Mouse (Mus musculus): ENCODE measurements around the gene 1700001K19Rik. TPM values are rescaled to one million over a fixed set of nuclear protein-coding genes. Genes with fewer than 3 reads are reported as not detected.
"Not testable (repeated sequence)": the region's sequence is repeated elsewhere in the genome, so short reads cannot be mapped to it uniquely, and the experiment has no call there.

Gene 1700001K19Rik
- total RNA-seq (2015; ENCODE audit: low replicate concordance) (not detected in 2 replicates), total RNA-seq (2017; ENCODE audit: low replicate concordance) (not detected in 2 replicates)

DNA sequence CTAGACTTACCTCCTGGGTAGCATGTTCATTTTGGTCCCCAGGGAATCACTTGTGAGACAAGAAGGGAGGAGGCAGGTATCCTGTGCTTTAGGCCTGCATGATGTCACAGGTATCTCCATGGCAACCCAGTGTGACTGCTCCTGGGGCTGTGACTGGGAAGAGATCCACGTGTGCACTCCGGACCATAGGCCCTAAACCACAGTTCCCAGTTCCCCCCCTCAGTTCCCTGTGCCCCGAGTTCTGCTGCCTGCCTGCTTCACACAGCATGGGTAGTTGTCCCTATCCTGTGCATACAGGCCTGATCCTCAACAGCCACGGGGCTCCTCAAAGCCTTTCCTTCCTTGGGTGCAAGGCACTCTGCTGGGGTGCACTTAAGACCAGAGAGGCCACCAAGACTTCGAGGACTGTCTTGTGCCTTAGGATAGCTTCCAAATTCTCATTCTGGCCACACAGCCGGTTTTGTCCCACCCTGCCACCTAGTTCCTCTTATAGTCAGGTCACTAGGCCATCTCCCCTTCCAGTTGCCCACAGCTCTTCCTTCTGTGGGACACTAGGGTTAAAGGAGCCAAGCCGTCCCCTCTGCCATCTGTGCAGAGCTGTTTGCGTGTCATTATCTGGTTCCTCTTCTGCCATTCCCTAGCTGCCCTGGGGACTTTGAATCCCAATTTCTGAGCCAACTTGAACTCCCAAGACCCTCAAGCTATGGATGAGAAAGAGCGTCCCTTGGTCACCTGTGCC, at the start of gene 1700001K19Rik:
Gene 1700001K19Rik (minus strand): TSS at position 59 of the 739 bp plus-strand sequence.
- ATAC-seq (replicated peaks; ENCODE audit: low FRiP score, poor library complexity, severe bottlenecking): no peak

DNA sequence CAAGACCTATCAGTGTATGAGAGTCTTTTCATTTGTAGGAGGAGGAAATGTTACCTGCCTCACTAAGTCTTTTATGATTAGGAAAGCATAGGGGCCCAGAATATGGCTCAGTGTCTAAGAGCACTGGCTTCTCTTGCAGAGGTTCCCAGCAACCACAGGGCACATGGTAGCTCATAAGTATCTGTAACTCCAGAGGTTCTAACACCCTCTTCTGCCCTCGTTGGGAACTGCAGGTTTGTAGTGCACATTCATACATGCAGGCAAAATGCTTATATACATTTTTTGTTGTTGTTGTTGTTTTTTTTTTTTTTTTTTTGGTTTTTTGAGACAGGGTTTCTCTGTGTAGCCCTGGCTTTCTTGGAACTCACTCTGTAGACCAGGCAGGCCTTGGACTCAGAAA, 44.0 kb upstream of the 1700001K19Rik start:
- no peak for ATAC-seq (replicated peaks; ENCODE audit: low FRiP score, poor library complexity, severe bottlenecking)

DNA sequence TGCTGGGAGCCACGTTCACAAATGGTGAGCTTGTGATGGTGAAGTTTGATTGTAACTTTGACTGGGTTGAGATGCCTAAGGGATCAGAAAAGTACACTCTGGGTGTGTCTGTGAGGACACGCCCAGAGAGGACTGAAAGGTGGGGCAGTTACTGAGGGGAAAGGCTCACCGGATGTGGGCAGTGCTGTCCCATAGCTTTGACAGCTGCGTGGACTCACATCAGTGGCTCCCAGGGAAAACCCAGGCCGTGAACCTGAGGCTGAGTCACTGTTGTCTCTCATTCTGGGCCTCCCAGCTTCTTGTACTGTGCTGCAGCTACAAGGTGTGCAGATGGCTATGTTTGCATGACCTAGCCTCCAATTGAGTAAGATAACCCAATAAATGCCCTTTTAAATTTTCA, 43.1 kb upstream of the 1700001K19Rik start:
- ATAC-seq (replicated peaks; ENCODE audit: low FRiP score, poor library complexity, severe bottlenecking): no peak

DNA sequence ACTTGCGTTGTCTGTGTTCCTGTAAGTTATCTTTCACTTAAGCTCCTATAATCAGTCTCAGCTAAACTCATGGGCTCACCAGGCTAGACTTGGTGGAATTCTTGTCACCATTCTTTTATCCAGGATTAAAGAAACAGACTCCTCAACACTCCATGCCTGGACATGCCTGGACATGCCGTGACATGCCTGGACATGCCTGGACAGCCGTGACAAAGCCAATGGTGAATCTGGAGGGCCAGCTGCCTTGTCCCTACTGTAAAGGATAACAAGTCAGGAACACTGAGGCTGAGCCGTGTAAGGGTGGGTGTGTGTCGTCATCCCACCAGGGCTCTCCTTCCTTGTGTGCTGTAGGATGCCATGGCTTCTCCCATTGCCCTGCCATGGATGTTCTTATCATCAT, 42.6 kb upstream of the 1700001K19Rik start:
- ATAC-seq (replicated peaks; ENCODE audit: low FRiP score, poor library complexity, severe bottlenecking): no peak

DNA sequence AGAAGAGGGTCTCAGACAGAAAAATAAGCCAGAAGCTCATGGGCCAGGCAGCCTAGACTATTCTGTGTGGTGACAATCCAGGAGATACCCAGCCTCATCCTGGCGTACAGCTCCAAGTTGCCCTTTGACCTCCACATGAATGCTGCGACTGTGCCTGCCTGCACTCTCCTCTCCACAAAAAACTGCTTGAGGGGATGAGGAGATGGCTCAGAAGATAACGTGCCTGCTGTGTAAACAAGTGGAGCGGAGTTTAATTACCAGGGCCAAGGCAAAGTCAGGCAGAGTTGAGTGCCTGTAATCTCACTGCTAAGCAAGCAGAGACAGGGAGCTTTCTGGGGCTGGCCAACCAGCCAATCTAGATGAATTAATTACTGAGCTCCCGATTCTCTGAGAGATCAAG, 33.6 kb upstream of the 1700001K19Rik start:
- no peak for ATAC-seq (replicated peaks; ENCODE audit: low FRiP score, poor library complexity, severe bottlenecking)

DNA sequence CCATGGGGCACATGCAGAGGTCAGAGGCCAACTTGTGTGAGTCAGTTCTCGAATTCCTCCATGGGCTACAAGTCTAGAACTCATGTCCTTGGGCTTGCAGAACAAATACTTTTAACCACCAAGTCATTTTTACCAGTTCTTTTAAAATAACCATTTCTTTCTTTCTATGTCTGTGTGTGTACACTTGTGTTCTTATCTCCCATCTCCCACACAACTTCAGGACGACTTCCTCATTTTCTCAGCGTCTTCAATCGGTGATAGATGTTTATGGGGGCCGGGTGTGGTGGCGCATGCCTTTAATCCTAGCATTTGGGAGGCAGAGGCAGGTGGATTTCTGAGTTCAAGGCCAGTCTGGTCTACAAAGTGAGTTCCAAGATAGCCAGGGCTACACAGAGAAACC, 31.8 kb upstream of the 1700001K19Rik start:
- ATAC-seq (replicated peaks; ENCODE audit: low FRiP score, poor library complexity, severe bottlenecking): no peak

DNA sequence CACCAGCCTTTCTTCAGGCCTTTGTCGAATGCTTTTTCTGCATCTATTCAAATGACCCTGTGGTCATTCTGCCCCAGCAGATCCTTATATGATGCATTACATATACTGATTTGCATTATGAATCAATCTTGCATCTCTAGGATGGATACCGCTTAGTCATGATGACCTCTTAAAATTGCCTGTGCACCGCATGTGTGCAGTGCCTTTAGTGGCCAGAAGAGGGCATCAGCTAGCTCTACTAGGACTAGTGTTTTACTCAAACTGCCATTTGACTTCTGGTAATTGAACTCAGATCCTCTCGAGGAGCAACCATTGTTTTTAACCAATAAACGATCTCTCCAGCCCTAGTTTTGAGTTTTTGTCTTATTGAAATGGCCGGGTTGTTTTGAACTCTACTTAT, 31.4 kb upstream of the 1700001K19Rik start:
- ATAC-seq (replicated peaks; ENCODE audit: low FRiP score, poor library complexity, severe bottlenecking): peak; percentile 63

DNA sequence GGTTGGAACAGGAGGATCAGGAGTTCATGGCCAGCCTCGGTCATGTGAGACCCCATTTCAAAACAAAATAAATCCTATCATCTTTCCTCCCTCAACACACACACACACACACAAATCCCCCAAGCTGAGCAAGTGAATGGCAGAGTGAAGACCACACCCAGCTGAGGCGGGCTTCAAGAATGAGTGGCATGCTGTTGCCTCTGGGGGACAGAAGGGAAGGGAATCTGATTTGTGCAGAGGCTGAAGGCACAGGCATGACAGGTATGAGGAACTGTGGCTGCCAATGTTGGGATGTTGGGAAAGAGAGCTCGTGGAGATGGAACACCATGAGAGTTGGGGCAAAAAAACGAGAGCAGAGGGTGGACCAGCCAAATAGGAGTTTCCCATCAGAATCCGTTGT, 28.9 kb upstream of the 1700001K19Rik start:
- no peak for ATAC-seq (replicated peaks; ENCODE audit: low FRiP score, poor library complexity, severe bottlenecking)

DNA sequence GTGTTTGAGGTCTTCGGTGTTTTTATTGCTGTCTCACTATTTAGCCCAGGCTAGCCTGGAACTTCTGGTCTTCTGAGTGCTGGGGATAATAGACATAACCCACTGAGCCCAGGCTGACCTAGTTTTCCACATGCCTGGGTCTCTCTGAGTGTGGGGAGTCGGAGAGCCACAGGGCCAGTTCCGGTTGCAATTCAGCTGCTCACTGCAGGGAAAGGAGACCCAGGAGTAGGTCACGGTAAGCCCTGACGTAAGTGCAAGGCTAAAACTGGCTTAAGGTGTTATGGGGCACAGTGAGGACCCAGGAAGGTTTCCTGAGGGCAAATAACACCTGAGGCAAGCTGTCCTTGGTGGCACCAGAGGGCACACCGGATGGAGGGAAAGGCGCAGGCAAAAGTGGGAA, 25.0 kb upstream of the 1700001K19Rik start:
- ATAC-seq (replicated peaks; ENCODE audit: low FRiP score, poor library complexity, severe bottlenecking): no peak

DNA sequence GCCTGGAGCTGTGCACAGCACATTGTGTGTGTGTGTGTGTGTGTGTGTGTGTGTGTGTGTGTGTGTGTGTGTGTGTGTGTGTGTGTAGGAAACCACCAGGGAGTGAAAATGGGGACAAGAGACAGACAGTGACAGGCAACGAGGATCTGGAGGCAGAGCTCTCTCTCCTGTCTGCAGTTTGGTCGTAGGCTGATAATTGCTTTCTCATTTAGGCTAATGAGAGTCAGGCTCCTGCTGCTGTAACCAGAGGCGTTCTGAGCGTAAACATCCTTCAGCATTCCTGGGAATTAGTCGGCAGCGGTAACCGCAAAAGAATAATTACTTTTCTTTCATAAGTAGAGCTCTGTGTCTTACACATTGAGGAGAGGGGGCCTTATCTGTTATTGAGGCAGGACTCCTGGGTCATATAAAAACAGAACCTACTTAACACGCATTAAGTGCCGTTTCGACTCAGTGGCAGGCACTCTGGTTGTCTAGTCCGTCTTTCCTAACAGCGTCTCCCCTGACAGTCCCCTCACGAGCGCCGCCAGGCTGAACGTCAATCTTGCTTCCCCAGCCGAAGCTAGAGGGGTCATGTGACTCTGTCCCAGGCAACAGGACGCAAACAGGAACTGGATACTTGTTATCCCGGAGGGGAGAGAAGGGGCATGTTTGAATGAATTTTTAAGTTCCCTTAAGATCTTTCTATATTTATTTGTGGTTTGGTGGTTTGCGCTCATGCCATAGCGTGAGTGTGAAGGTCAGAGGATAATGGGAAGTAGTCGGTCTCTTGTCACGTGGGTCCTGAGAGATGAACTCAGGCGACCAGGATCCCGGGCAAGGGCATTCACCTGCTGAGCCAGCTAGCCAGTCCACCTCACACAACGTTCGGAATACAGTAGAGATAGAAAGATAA, 24.2 kb upstream of the 1700001K19Rik start:
- peak; percentile 70 for ATAC-seq (replicated peaks; ENCODE audit: low FRiP score, poor library complexity, severe bottlenecking)

DNA sequence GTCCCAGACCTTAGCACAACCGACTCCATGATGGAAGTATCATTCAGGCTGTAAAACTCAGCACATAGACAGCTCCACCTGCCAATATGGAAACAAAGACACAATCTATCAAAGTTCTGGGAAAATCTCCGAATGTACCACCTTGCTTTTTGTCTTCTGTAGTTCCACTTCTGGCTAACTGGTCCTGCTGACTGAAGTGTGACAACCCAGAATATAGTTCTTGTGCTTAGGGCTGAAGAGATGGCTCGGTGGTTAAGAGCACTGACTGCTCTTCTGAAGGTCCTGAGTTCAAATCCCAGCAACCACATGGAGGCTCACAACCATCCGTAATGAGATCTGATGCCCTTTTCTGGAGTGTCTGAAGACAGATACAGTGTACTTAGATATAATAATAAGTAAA, 23.0 kb upstream of the 1700001K19Rik start:
- not testable (repeated sequence) for ATAC-seq (replicated peaks; ENCODE audit: low FRiP score, poor library complexity, severe bottlenecking)

DNA sequence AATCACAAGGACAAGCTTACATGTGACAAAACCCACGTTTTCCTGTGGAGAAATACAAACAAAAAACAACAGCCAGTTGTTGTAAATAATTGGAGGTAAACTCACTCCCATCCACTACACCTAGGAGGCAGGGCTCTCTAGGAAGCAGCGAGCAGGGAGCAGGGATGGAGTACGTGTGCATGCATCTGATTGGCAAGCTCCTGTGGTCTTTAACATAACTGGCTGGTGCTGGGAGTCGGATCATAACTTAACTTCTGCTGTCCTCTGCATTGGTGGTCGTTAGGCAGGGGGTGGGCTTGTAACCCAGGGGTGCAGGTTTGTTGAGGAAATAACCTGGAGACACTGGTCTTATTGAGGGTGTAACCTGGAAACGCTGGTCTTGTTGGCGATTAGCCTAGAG, 21.3 kb upstream of the 1700001K19Rik start:
- ATAC-seq (replicated peaks; ENCODE audit: low FRiP score, poor library complexity, severe bottlenecking): no peak

DNA sequence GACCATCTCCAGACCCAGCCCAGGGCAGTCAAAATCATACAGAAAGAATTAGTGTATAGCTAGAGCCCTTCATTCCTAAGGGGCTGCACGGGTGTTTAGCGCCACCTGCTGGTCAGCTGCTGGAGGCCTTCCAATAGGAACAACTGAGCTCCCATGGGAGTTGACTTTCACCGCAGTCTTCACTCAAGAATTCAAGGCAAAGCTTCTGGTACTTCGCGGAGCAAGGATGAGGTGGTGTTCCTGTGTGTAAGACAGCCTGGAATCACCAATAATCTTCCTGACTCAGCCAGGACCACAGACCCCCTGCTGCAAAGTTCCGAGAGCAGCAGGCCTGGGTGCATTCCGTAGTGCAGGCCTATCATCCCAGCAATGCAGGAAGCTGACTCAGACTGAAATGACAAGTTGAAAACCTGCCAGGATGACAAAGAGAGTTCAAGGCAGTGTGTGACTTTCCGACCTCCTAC, 20.6 kb upstream of the 1700001K19Rik start:
- peak; percentile 57 for ATAC-seq (replicated peaks; ENCODE audit: low FRiP score, poor library complexity, severe bottlenecking)

DNA sequence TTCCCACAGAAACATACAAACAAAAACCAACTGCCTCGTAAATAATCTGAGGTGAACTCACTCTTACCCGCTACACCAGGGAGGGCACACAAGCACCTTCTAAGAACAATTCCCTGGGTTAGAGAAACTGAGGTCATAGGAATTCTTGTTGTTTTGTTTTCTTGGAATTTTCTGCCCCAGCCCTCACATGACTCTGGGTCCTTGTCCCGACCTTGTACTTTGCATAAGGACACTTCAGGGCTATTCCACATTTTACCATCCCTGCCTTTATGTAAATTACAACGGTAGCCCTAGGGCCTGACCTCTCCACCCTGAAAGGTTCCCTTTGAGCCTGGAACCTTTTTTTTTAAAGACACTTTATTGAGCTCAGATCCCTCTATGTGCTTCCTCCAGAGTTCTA, 20.1 kb upstream of the 1700001K19Rik start, which contains the start of gene Hsp90aa1:
Gene Hsp90aa1 (minus strand): TSS at position 173 of the 400 bp plus-strand sequence.
- no peak for ATAC-seq (replicated peaks; ENCODE audit: low FRiP score, poor library complexity, severe bottlenecking)

DNA sequence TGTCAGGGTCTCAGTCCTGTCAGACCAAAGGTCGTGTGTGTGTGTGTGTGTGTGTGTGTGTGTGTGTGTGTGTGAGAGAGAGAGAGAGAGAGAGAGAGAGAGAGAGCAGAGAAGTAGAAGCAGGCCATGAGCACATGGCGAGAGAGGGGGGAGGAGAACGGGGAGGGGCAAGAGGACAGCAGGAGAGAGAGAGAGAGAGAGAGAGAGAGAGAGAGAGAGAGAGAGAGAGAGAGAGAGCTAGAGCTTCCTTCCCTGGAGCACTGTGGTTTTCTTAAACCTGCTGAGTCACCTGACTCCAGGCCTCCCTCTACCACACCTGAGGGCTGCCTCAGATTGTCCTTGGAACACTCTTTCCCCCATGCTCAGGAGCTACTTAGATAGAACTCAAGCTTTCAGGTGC, 18.9 kb upstream of the 1700001K19Rik start:
- ATAC-seq (replicated peaks; ENCODE audit: low FRiP score, poor library complexity, severe bottlenecking): not testable (repeated sequence)

DNA sequence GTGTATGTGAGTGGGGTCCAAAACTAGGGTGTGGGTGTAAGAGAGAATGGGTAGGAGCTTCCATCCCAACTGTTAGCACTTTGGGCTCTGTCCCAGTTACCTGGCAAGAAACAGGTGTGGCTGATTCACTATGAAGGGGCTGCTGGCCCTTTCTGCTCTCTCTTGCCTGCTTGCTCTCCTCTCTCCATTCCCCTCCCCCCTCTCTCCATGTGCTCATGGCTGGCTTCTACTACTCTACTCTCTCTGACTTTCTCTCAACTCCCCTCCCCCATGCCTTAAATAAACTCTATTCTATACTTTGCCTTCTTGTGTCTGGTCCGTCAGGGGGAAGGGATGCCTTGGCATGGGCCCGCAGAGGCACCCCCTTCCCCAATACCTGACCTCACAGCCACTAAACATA, 18.3 kb upstream of the 1700001K19Rik start:
- ATAC-seq (replicated peaks; ENCODE audit: low FRiP score, poor library complexity, severe bottlenecking): no peak

DNA sequence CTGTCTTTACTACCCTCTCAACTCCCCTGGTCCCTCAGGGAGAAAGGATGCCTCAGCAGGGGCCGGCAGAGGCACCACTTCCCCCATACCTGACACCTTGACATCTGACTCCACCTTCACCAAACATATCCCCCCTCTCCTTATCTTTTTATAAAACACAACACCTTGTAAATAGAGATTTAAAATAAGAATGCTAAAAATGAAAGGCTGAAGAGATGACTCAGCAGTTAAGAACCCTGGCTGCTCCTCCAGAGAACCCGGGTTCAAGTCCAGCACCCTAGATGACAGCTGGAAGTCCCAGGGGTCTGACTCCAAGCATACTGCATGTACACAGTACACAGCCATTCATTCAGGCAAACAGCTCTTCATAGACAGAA, 16.7 kb upstream of the 1700001K19Rik start:
- no peak for ATAC-seq (replicated peaks; ENCODE audit: low FRiP score, poor library complexity, severe bottlenecking)

DNA sequence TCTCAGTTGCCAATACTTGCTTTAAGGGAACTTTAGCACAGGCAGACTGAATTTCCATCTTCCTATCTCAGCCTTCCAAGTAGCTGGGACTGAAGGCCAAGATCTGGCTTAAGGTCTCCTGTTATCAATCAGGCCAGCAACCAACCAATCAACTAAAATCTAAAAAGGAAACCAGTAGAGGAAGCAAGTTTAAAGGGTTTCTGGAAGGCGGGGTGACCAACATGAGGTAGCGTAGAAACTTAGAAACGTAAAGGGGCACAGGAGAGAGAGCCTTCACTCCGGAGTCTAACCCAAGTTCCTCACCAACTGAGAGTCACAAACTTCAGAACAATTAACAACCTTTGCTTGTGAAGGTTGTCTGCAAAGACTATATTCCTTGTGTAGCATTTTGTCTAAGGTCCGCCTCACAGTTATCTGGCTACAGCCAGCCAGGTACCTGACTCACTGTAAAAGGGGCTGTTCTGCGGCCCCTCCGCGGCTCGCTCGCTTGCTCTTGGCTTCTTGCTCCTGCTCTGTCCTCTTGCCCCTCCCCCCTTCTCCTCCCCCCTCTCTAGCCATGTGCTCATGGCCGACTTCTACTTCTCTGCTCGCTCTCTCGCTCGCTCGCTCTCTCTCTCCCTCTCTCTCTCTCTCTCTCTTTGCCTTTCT, 16.2 kb upstream of the 1700001K19Rik start:
- ATAC-seq (replicated peaks; ENCODE audit: low FRiP score, poor library complexity, severe bottlenecking): no peak

DNA sequence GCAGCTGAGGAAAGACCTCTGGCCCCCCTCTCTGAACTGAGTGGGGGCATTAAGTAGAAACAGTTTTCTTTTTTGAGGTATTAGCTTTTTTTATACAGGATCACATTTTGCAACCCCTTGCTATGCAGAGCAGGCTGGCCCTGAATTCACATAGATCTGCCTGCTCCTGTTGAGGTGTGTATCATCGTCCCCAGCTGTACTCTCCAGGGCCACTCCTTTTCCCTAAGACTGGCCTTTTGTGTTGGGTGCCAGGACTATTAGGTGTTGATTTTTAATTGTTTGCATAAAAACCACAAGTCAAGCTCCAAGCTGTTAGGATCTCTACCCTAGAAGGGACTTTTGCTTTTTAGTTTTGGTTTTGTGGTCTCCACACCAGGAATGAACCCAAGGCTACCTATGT, 15.7 kb upstream of the 1700001K19Rik start:
- ATAC-seq (replicated peaks; ENCODE audit: low FRiP score, poor library complexity, severe bottlenecking): no peak

DNA sequence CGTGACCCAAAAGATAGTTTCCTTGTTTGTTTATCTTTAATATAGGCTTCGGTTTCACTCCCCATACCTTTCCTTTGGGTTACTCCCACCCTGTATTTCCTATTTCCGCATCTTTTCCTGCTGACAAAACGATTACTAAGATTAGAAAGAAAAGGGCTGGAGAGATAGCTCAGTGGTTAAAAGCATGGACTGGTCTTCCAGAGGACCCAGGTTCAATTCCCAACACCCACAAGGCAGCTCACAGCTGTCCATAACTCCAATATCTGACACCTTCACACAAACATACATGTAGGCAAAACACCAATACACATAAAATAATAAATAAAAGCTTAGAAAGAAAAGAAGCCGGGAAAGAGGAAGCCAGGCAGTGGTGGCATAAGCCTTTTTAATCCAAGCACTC, 15.0 kb upstream of the 1700001K19Rik start:
- ATAC-seq (replicated peaks; ENCODE audit: low FRiP score, poor library complexity, severe bottlenecking): no peak
